Mouse (Mus musculus) heart, embryonic 16.5 days (tissue): ENCODE results near the gene Hp1bp3. TPM values are rescaled to one million over a fixed set of nuclear protein-coding genes. Genes with fewer than 3 reads are reported as not detected.

Source experiments
- ATAC-seq: fragments of 200-750 bp; cut with Nextera tagmentation; replicated peaks from 2 replicates; pipeline ENCODE4 v1.8.0; 2017; ENCODE audit warnings: moderate number of reproducible peaks; ENCODE audit not compliant: insufficient read depth, low FRiP score; ENCODE audit errors: extremely low read depth
- H3K27ac ChIP-seq: fragments of 300-500 bp; sonication (generic); 2 replicates; pipeline ENCODE4 v1.5.1; 2014; ENCODE audit warnings: mild to moderate bottlenecking, low read length, control low read depth, moderate library complexity
- H3K27me3 ChIP-seq: fragments of 300-500 bp; sonication (generic); 2 replicates; pipeline ENCODE4 v1.6.1; 2014; ENCODE audit warnings: low read length, mixed read lengths; ENCODE audit not compliant: control insufficient read depth, insufficient read depth
- H3K36me3 ChIP-seq: fragments of 300-500 bp; sonication (generic); 2 replicates; pipeline ENCODE4 v1.6.1; 2014; ENCODE audit not compliant: control insufficient read depth, insufficient read depth
- H3K4me1 ChIP-seq: fragments of 300-500 bp; sonication (generic); 2 replicates; pipeline ENCODE4 v1.6.1; 2014; ENCODE audit warnings: low read length, mixed read lengths; ENCODE audit not compliant: control insufficient read depth, insufficient read depth
- H3K4me2 ChIP-seq: fragments of 300-500 bp; sonication (generic); 2 replicates; pipeline ENCODE4 v1.6.1; 2014; ENCODE audit warnings: low read depth, mild to moderate bottlenecking, control low read depth, low read length
- H3K4me3 ChIP-seq: fragments of 300-500 bp; sonication (generic); 2 replicates; pipeline ENCODE4 v1.5.1; 2014; ENCODE audit warnings: mild to moderate bottlenecking, control low read depth, low read length
- H3K9ac ChIP-seq: fragments of 300-500 bp; sonication (generic); 2 replicates; pipeline ENCODE4 v1.6.1; 2014; ENCODE audit warnings: low read length, control low read depth
- H3K9me3 ChIP-seq: fragments of 300-500 bp; sonication (generic); replicated peaks from 2 replicates; pipeline ENCODE4 v1.6.1; 2016; ENCODE audit warnings: low read length; ENCODE audit not compliant: control insufficient read depth
- WGBS: fragments of 180-500 bp; shearing (Covaris S2); extraction: QIAGEN DNeasy Blood & Tissue Kit; methylation state at CpG from one replicate; pipeline ENCODE4 v1.1.7; 2014; 5-methylcytosine and 5-hydroxymethylcytosine counted together
- polyA plus RNA-seq: library from polyadenylated mRNA; unstranded; fragments of >200 nt; fragmentation: Nextera tagmentation; extraction: Ambion mirVana; gene quantifications from 2 replicates; pipeline ENCODE4 v1.2.1, GENCODE M21; 2015

The Hp1bp3 gene
- polyA plus RNA-seq, 1 experiment from 2014 or later, result 105 TPM

- Histone ChIP-seq H3K27ac (no peak overlapping the region), H3K9me3 (no peaks in the 10 kb centered on the region), H3K36me3 (no peaks in the 10 kb centered on the region), H3K4me2 (no peak overlapping the region), H3K4me3 (no peak overlapping the region), H3K27me3 (no peaks in the 10 kb centered on the region), H3K9ac (no peak overlapping the region), H3K4me1 (no peaks in the 10 kb centered on the region)
- 42% methylated on average over 14 of the region's 14 CpGs for WGBS
- peak; percentile 75 for ATAC-seq
Observed at GRCm38 (mm10) chr4:138272011-138272997, 56.2 kb downstream of the Hp1bp3 start.

- no peak overlapping the region for H3K9ac ChIP-seq
- H3K4me1 ChIP-seq, result no peaks in the 10 kb centered on the region
- no peak overlapping the region for H3K4me3 ChIP-seq
- H3K4me2 ChIP-seq, result no peak overlapping the region
- WGBS, result 61% methylated on average over 7 of the region's 7 CpGs
- no peak for ATAC-seq
- no peaks in the 10 kb centered on the region for H3K27me3 ChIP-seq
- no peaks in the 10 kb centered on the region for H3K36me3 ChIP-seq
- no peaks in the 10 kb centered on the region for H3K9me3 ChIP-seq
- H3K27ac ChIP-seq, result no peak overlapping the region
Observed at GRCm38 (mm10) chr4:138278346-138278745, 62.2 kb downstream of the Hp1bp3 start.

GRCm38 (mm10) chr4:138282834-138283233 lies 66.7 kb downstream of the Hp1bp3 start:
- ATAC-seq, result peak; percentile 38
- Histone ChIP-seq H3K36me3 (no peaks in the 10 kb centered on the region), H3K9ac (no peak overlapping the region), H3K4me1 (no peaks in the 10 kb centered on the region), H3K27me3 (no peaks in the 10 kb centered on the region), H3K27ac (no peak overlapping the region), H3K4me2 (no peak overlapping the region), H3K4me3 (no peak overlapping the region), H3K9me3 (no peaks in the 10 kb centered on the region)
- WGBS, result 26% methylated on average over 4 of the region's 4 CpGs

- 80% methylated on average over 12 of the region's 12 CpGs for WGBS
- Histone ChIP-seq H3K4me2 (no peak overlapping the region), H3K4me3 (no peak overlapping the region), H3K9ac (no peak overlapping the region), H3K27ac (no peak overlapping the region), H3K36me3 (no peaks in the 10 kb centered on the region), H3K27me3 (no peaks in the 10 kb centered on the region), H3K4me1 (no peaks in the 10 kb centered on the region), H3K9me3 (no peaks in the 10 kb centered on the region)
- no peak for ATAC-seq
Observed at GRCm38 (mm10) chr4:138286411-138286810, 70.3 kb downstream of the Hp1bp3 start.

GRCm38 (mm10) chr4:138288691-138289090 lies 72.6 kb downstream of the Hp1bp3 start:
- no peak overlapping the region for H3K27ac ChIP-seq
- ATAC-seq, result no peak
- H3K9me3 ChIP-seq, result no peaks in the 10 kb centered on the region
- 75% methylated on average over 7 of the region's 7 CpGs for WGBS
- no peak overlapping the region for H3K9ac ChIP-seq
- H3K36me3 ChIP-seq, result no peaks in the 10 kb centered on the region
- no peaks in the 10 kb centered on the region for H3K27me3 ChIP-seq
- no peaks in the 10 kb centered on the region for H3K4me1 ChIP-seq
- H3K4me3 ChIP-seq, result no peak overlapping the region
- H3K4me2 ChIP-seq, result no peak overlapping the region

GRCm38 (mm10) chr4:138292028-138292427 lies 75.9 kb downstream of the Hp1bp3 start:
- H3K9ac ChIP-seq, result no peak overlapping the region
- H3K36me3 ChIP-seq, result no peaks in the 10 kb centered on the region
- ATAC-seq, result no peak
- H3K4me1 ChIP-seq, result no peaks in the 10 kb centered on the region
- no peak overlapping the region for H3K4me2 ChIP-seq
- H3K4me3 ChIP-seq, result no peak overlapping the region
- H3K27ac ChIP-seq, result no peak overlapping the region
- no peaks in the 10 kb centered on the region for H3K27me3 ChIP-seq
- H3K9me3 ChIP-seq, result no peaks in the 10 kb centered on the region
- 83% methylated on average over 13 of the region's 13 CpGs for WGBS

GRCm38 (mm10) chr4:138293261-138293948 lies 77.3 kb downstream of the Hp1bp3 start:
- H3K9ac ChIP-seq, result no peak overlapping the region
- no peaks in the 10 kb centered on the region for H3K27me3 ChIP-seq
- H3K4me2 ChIP-seq, result no peak overlapping the region
- H3K4me1 ChIP-seq, result no peaks in the 10 kb centered on the region
- no peak overlapping the region for H3K4me3 ChIP-seq
- WGBS, result 77% methylated on average over 18 of the region's 18 CpGs
- no peak overlapping the region for H3K27ac ChIP-seq
- no peaks in the 10 kb centered on the region for H3K9me3 ChIP-seq
- no peaks in the 10 kb centered on the region for H3K36me3 ChIP-seq
- no peak for ATAC-seq

- Histone ChIP-seq H3K4me1 (no peaks in the 10 kb centered on the region), H3K36me3 (no peaks in the 10 kb centered on the region), H3K4me2 (no peak overlapping the region), H3K9me3 (no peaks in the 10 kb centered on the region), H3K27ac (no peak overlapping the region), H3K9ac (no peak overlapping the region), H3K4me3 (no peak overlapping the region), H3K27me3 (no peaks in the 10 kb centered on the region)
- ATAC-seq, result no peak
- WGBS, result 74% methylated on average over 11 of the region's 14 CpGs
Observed at GRCm38 (mm10) chr4:138293949-138294550, 78.0 kb downstream of the Hp1bp3 start.
